Mouse (Mus musculus): ENCODE results near the gene Mrtfb. TPM values are rescaled to one million over a fixed set of nuclear protein-coding genes. Genes with fewer than 3 reads are reported as not detected.
A peak's percentile ranks its signal among the peaks of the same experiment; 100 is the strongest.

Gene Mrtfb
- polyA plus RNA-seq, 1 experiment: 0.49 TPM

DNA sequence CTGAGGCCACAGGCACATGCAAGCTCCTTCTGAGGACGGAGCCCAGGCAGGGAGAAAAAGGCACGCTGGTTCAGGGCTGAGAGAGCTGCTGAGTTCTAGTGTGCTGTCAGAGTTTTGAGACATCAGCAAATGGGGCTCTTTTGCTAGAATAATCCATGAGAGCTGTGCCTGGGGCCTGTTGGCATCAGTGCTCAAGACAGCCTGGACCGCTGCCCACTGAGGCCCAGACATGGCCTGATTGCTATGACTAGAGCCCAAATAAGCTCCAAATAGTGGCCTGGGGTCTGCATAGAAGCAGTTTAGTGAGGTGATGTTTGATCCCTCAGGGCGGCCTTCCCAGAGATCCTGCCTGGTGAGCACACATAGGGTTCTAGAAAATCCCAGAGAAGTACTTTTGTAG lies 195.7 kb downstream of the Mrtfb start:
- no peaks in the 10 kb centered on the region; the same call in 1 of the 2 replicates for H3K9me3 ChIP-seq
- TF ChIP-seq FLI1 (IDR thresholded peaks at IDR 0.05; ENCODE audit: low read length) (no peak), GATA1 (IDR thresholded peaks at IDR 0.05; ENCODE audit: borderline replicate concordance, low read length) (no peak)
- H3K4me3 ChIP-seq (replicated peaks): no peak overlapping the region
- peaks cover 32% of the 10 kb centered on the region for H3K36me3 ChIP-seq (replicated peaks; ENCODE audit: low read length)
- H3K27me3 ChIP-seq (replicated peaks): peaks cover 7% of the 10 kb centered on the region
- peaks cover 47% of the 10 kb centered on the region for H3K4me1 ChIP-seq

- Histone ChIP-seq H3K9me3 (no peaks in the 10 kb centered on the region; the same call in 1 of the 2 replicates), H3K4me1 (peaks cover 42% of the 10 kb centered on the region), H3K36me3 (replicated peaks; ENCODE audit: low read length) (peaks cover 34% of the 10 kb centered on the region), H3K4me3 (replicated peaks) (no peak overlapping the region), H3K27me3 (replicated peaks) (peaks cover 4% of the 10 kb centered on the region)
- TF ChIP-seq FLI1 (IDR thresholded peaks at IDR 0.05; ENCODE audit: low read length) (no peak), GATA1 (IDR thresholded peaks at IDR 0.05; ENCODE audit: borderline replicate concordance, low read length) (no peak)
Observed at GRCm38 (mm10) chr16:13452661-13453060, 196.4 kb downstream of the Mrtfb start.

- H3K4me1 ChIP-seq: peaks cover 39% of the 10 kb centered on the region
- peaks cover 36% of the 10 kb centered on the region for H3K36me3 ChIP-seq (replicated peaks; ENCODE audit: low read length)
- no peak overlapping the region for H3K4me3 ChIP-seq (replicated peaks)
- H3K27me3 ChIP-seq (replicated peaks): no peaks in the 10 kb centered on the region
- no peaks in the 10 kb centered on the region; the same call in 1 of the 2 replicates for H3K9me3 ChIP-seq
- TF ChIP-seq GATA1 (IDR thresholded peaks at IDR 0.05; ENCODE audit: borderline replicate concordance, low read length) (no peak), FLI1 (IDR thresholded peaks at IDR 0.05; ENCODE audit: low read length) (no peak)
Observed at GRCm38 (mm10) chr16:13454026-13454600, 197.8 kb downstream of the Mrtfb start.

DNA sequence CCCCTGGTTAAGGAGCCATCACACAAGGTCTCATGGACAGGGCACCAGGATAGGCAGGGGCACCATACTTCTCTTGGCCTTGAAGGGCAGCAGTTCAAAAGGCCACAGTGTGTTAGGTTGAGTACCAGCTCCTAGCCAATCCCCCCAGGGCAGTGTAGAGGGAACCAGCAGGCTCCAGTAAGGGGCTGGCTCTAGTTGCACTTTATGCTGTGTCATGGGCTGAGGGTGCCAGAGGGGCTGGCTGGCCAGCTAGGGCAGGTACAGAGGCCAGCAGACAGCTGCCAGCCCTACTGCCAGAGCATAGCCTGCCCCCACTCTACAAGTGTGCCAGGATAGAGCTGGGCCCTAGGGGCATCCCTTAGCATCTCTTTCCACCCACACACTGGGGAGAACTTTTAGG lies 199.3 kb downstream of the Mrtfb start:
- Histone ChIP-seq H3K4me3 (replicated peaks) (peak overlapping the region; percentile 20), H3K9me3 (no peaks in the 10 kb centered on the region; the same call in 1 of the 2 replicates), H3K36me3 (replicated peaks; ENCODE audit: low read length) (peaks cover 51% of the 10 kb centered on the region), H3K4me1 (peaks cover 28% of the 10 kb centered on the region), H3K27me3 (replicated peaks) (no peaks in the 10 kb centered on the region)
- TF ChIP-seq FLI1 (IDR thresholded peaks at IDR 0.05; ENCODE audit: low read length): no peak
- no peak for TF ChIP-seq GATA1 (IDR thresholded peaks at IDR 0.05; ENCODE audit: borderline replicate concordance, low read length)

- Histone ChIP-seq H3K4me3 (replicated peaks) (no peak overlapping the region), H3K36me3 (replicated peaks; ENCODE audit: low read length) (peaks cover 56% of the 10 kb centered on the region), H3K9me3 (no peaks in the 10 kb centered on the region), H3K4me1 (peaks cover 25% of the 10 kb centered on the region), H3K27me3 (replicated peaks) (no peaks in the 10 kb centered on the region)
- TF ChIP-seq GATA1 (IDR thresholded peaks at IDR 0.05; ENCODE audit: borderline replicate concordance, low read length) (no peak), FLI1 (IDR thresholded peaks at IDR 0.05; ENCODE audit: low read length) (no peak)
Observed at GRCm38 (mm10) chr16:13458556-13458955, 202.3 kb downstream of the Mrtfb start.

DNA sequence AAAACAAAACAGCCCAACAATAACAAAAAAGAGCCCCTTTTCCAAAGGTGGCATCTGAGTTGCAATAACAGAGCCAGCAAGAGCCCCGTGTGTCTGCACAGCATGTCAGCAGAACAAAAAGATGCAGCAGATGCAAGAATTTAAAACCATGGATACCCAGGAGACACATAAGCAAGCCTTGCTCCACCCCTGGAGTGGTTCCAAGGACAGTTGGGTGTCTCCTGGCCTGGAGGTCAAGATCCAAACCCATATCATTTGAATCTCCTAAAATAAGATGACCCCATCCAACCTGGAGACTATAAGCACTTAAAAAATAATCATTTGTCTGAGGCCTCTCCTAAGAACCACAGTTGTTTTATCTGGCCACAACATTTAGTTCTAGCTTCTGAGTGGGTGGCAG lies 203.8 kb downstream of the Mrtfb start:
- Histone ChIP-seq H3K36me3 (replicated peaks; ENCODE audit: low read length) (peaks cover 62% of the 10 kb centered on the region), H3K27me3 (replicated peaks) (no peaks in the 10 kb centered on the region), H3K9me3 (no peaks in the 10 kb centered on the region), H3K4me1 (peaks cover 25% of the 10 kb centered on the region), H3K4me3 (replicated peaks) (no peak overlapping the region)
- TF ChIP-seq GATA1 (IDR thresholded peaks at IDR 0.05; ENCODE audit: borderline replicate concordance, low read length): no peak
- no peak for TF ChIP-seq FLI1 (IDR thresholded peaks at IDR 0.05; ENCODE audit: low read length)

- Histone ChIP-seq H3K4me3 (replicated peaks) (no peak overlapping the region), H3K36me3 (replicated peaks; ENCODE audit: low read length) (peaks cover 56% of the 10 kb centered on the region), H3K9me3 (no peaks in the 10 kb centered on the region), H3K27me3 (replicated peaks) (no peaks in the 10 kb centered on the region), H3K4me1 (peaks cover 25% of the 10 kb centered on the region)
- no peak for TF ChIP-seq GATA1 (IDR thresholded peaks at IDR 0.05; ENCODE audit: borderline replicate concordance, low read length)
- TF ChIP-seq FLI1 (IDR thresholded peaks at IDR 0.05; ENCODE audit: low read length): no peak
Observed at GRCm38 (mm10) chr16:13460777-13461408, 204.6 kb downstream of the Mrtfb start.

GRCm38 (mm10) chr16:13464662-13465061 lies 208.4 kb downstream of the Mrtfb start:
- peaks cover 40% of the 10 kb centered on the region for H3K36me3 ChIP-seq (replicated peaks; ENCODE audit: low read length)
- no peaks in the 10 kb centered on the region for H3K9me3 ChIP-seq
- peaks cover 9% of the 10 kb centered on the region for H3K27me3 ChIP-seq (replicated peaks)
- TF ChIP-seq GATA1 (IDR thresholded peaks at IDR 0.05; ENCODE audit: borderline replicate concordance, low read length) (no peak), FLI1 (IDR thresholded peaks at IDR 0.05; ENCODE audit: low read length) (no peak)
- H3K4me1 ChIP-seq: peaks cover 36% of the 10 kb centered on the region
- H3K4me3 ChIP-seq (replicated peaks): no peak overlapping the region

Other genes starting within 250 kb of the Mrtfb start
- 2.4 and 3.0 TPM in 2 replicates for gene Ercc4, start 146.8 kb upstream of the Mrtfb start, polyA plus RNA-seq (2012; ENCODE audit: insufficient read depth, low replicate concordance)

All from megakaryocyte, embryonic 14.5 days (primary cell).